Mouse (Mus musculus): ENCODE results near the gene Ifitm5.

DNA sequence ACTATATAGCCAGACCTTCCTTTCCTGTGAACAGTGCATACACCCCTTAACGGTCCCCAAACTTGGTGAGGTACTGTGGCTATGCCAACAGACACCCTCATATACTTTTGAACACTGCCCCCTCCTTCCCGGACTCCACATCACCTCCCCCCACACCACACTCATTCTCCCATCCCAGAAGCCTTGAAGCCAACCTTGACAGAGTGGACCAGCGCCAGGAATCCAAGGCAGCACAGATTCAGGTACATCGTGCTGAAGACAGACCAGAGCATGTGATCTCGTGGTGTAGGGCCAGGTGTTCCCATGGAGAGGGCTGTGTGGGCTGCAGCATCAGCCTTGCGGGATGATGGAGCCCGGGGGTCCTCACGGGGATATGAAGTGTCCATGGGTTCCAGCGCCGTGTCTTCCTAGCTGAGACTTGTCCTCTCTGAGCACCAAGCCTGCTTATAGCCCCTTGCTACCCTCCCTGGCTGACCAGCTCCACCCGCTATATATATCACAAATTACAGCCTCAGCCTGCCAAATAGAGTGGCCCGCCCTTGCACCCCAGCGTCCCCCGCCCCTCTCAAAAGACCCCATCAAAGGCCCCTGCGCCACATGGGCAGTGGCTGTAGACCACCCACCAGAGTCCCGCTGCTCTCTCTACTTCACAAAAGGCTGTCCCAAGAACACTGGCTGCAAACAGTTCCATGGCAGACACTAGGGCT is at the start of gene Ifitm5:
- TF ChIP-seq POLR2A (IDR thresholded peaks at IDR 0.05; ENCODE audit: insufficient read depth, low read length) (no peak), CTCF (IDR thresholded peaks at IDR 0.05; ENCODE audit: low read depth, low read length) (no peak), EP300 (IDR thresholded peaks at IDR 0.05; ENCODE audit: insufficient read depth, low read depth, low read length) (no peak)

Data from ES-Bruce4 (cell line).